Mouse (Mus musculus) liver, embryonic 12.5 days (tissue): Measurements from ENCODE around the gene Ltc4s. TPM values are rescaled to one million over a fixed set of nuclear protein-coding genes. Genes with fewer than 3 reads are reported as not detected.

ENCODE experiments used
- ATAC-seq: fragments of 200-750 bp; cut with Nextera tagmentation; 2 replicates; pipeline ENCODE4 v1.8.0; 2017; ENCODE audit warnings: moderate number of reproducible peaks, mild to moderate bottlenecking, moderate library complexity
- H3K27ac ChIP-seq: fragments of 300-500 bp; sonication (generic); 2 replicates; pipeline ENCODE4 v1.5.1; 2016; ENCODE audit warnings: mild to moderate bottlenecking
- H3K27me3 ChIP-seq: fragments of 300-500 bp; sonication (generic); replicated peaks from 2 replicates; pipeline ENCODE4 v1.6.1; 2016; ENCODE audit warnings: mild to moderate bottlenecking, moderate library complexity
- H3K36me3 ChIP-seq: fragments of 300-500 bp; sonication (generic); 2 replicates; pipeline ENCODE4 v1.6.1; 2016; ENCODE audit warnings: mild to moderate bottlenecking, moderate library complexity
- H3K4me1 ChIP-seq: fragments of 300-500 bp; sonication (generic); 2 replicates; pipeline ENCODE4 v1.6.1; 2016
- H3K4me2 ChIP-seq: fragments of 300-500 bp; sonication (generic); 2 replicates; pipeline ENCODE4 v1.6.1; 2016; ENCODE audit warnings: mild to moderate bottlenecking, moderate library complexity
- H3K4me3 ChIP-seq: fragments of 300-500 bp; sonication (generic); 2 replicates; pipeline ENCODE4 v1.5.1; 2016; ENCODE audit warnings: mild to moderate bottlenecking, moderate library complexity
- H3K9ac ChIP-seq: fragments of 300-500 bp; sonication (generic); 2 replicates; pipeline ENCODE4 v1.6.1; 2016; ENCODE audit warnings: mild to moderate bottlenecking, moderate library complexity
- H3K9me3 ChIP-seq: fragments of 300-500 bp; sonication (generic); replicated peaks from 2 replicates; pipeline ENCODE4 v1.6.1; 2016; ENCODE audit warnings: mild to moderate bottlenecking, moderate library complexity
- WGBS: fragments of 180-500 bp; shearing (Covaris S2); methylation state at CpG from one replicate; pipeline ENCODE4 v1.1.7; 2016; ENCODE audit not compliant: insufficient replicate concordance; 5-methylcytosine and 5-hydroxymethylcytosine counted together
- polyA plus RNA-seq: library from polyadenylated mRNA; unstranded; fragments of >200 nt; fragmentation: Nextera tagmentation; extraction: Ambion mirVana; gene quantifications from 2 replicates; pipeline ENCODE4 v1.2.1, GENCODE M21; 2016

Ltc4s gene
- polyA plus RNA-seq, 1 experiment from 2014 or later: 0.87 TPM

DNA sequence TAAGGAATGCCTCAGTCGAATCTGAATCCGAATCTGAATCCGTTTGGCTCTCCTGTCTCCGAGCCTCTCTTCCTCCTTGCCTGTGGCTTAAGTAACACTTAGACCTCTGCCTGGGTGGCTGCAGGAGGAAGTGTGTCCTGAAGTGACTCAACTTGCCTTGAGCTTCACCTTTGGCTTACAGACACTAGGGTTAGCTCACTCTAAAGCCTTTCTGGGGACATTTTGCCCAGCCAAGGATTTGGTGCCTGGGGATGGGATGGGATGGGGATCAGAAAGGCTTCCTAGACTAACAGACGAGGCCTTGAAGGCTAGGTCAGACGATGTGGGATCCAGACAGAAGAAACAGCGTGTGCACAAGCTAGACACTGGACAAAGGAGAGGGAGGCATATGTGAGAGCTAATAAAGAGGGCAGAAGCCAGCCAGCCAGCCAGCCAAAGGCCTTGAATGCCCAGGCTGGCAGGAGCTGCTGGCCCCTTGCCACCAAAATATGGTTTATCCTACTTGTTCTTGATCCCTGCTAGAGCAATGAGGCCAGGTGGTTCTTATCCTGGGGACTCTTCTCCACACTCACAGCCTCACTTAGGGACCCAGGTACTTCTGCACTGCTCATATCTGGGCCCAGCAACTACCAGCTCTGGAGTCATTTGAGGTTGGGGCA lies 9.0 kb downstream of the Ltc4s start:
- Histone ChIP-seq H3K27me3 (no peaks in the 10 kb centered on the region), H3K27ac (no peak overlapping the region; the same call in 1 of the 2 replicates), H3K36me3 (peaks cover 55% of the 10 kb centered on the region), H3K4me3 (no peak overlapping the region), H3K9ac (no peak overlapping the region), H3K4me1 (peaks cover 57% of the 10 kb centered on the region), H3K9me3 (no peaks in the 10 kb centered on the region), H3K4me2 (no peak overlapping the region)
- ATAC-seq: no peak
- WGBS: 60% methylated on average over 7 of the region's 7 CpGs

- no peak overlapping the region for H3K4me3 ChIP-seq
- no peak overlapping the region for H3K4me2 ChIP-seq
- H3K27me3 ChIP-seq: no peaks in the 10 kb centered on the region
- 57% methylated on average over 3 of the region's 3 CpGs for WGBS
- peak overlapping the region; percentile 0; the same call in 1 of the 2 replicates for H3K27ac ChIP-seq
- peaks cover 49% of the 10 kb centered on the region for H3K36me3 ChIP-seq
- 0 out of 2 replicates have a peak overlapping the region, but pooled peaks have one; percentile 3 for H3K9ac ChIP-seq
- H3K9me3 ChIP-seq: no peaks in the 10 kb centered on the region
- H3K4me1 ChIP-seq: peaks cover 62% of the 10 kb centered on the region
- ATAC-seq: no peak
Measured at GRCm38 (mm10) chr11:50228772-50229171, 9.6 kb downstream of the Ltc4s start.

GRCm38 (mm10) chr11:50227736-50228135 lies 10.7 kb downstream of the Ltc4s start:
- H3K9me3 ChIP-seq: no peaks in the 10 kb centered on the region
- no peak for ATAC-seq
- whole genome bisulfite sequencing: 79% methylated on average over 4 of the region's 4 CpGs
- peak overlapping the region; percentile 86 for H3K4me2 ChIP-seq
- peak overlapping the region; percentile 98 for H3K27ac ChIP-seq
- 0 out of 2 replicates have a peak overlapping the region, but pooled peaks have one; percentile 12 for H3K9ac ChIP-seq
- H3K27me3 ChIP-seq: no peaks in the 10 kb centered on the region
- H3K36me3 ChIP-seq: peaks cover 38% of the 10 kb centered on the region
- peaks cover 72% of the 10 kb centered on the region for H3K4me1 ChIP-seq
- no peak overlapping the region for H3K4me3 ChIP-seq

GRCm38 (mm10) chr11:50227226-50227625 lies 11.2 kb downstream of the Ltc4s start:
- Histone ChIP-seq H3K4me2 (peak overlapping the region; percentile 86), H3K27me3 (no peaks in the 10 kb centered on the region), H3K9me3 (no peaks in the 10 kb centered on the region), H3K4me3 (peak overlapping the region; percentile 91), H3K27ac (peak overlapping the region; percentile 98), H3K36me3 (peaks cover 33% of the 10 kb centered on the region), H3K9ac (peak overlapping the region; percentile 98), H3K4me1 (peaks cover 77% of the 10 kb centered on the region)
- no peak for ATAC-seq
- 68% methylated on average over 3 of the region's 3 CpGs for whole genome bisulfite sequencing

- H3K4me3 ChIP-seq: peak overlapping the region; percentile 91
- H3K4me2 ChIP-seq: peak overlapping the region; percentile 86
- 12% methylated on average over 2 of the region's 2 CpGs for WGBS
- H3K4me1 ChIP-seq: peaks cover 73% of the 10 kb centered on the region
- H3K9me3 ChIP-seq: no peaks in the 10 kb centered on the region
- peak overlapping the region; percentile 98 for H3K27ac ChIP-seq
- peaks cover 29% of the 10 kb centered on the region for H3K36me3 ChIP-seq
- H3K9ac ChIP-seq: peak overlapping the region; percentile 98
- ATAC-seq: no peak
- no peaks in the 10 kb centered on the region for H3K27me3 ChIP-seq
Measured at GRCm38 (mm10) chr11:50226406-50226805, 12.0 kb downstream of the Ltc4s start.

GRCm38 (mm10) chr11:50225611-50226378 lies 12.6 kb downstream of the Ltc4s start:
- H3K4me2 ChIP-seq: peak overlapping the region; percentile 86
- peak; percentile 7 for ATAC-seq
- peak overlapping the region; percentile 98 for H3K9ac ChIP-seq
- peak overlapping the region; percentile 91 for H3K4me3 ChIP-seq
- H3K36me3 ChIP-seq: peaks cover 25% of the 10 kb centered on the region
- 1% methylated on average over 34 of the region's 34 CpGs for WGBS
- H3K27ac ChIP-seq: peak overlapping the region; percentile 98
- no peaks in the 10 kb centered on the region for H3K27me3 ChIP-seq
- peaks cover 67% of the 10 kb centered on the region for H3K4me1 ChIP-seq
- H3K9me3 ChIP-seq: no peaks in the 10 kb centered on the region

- Histone ChIP-seq H3K36me3 (peaks cover 17% of the 10 kb centered on the region), H3K27me3 (no peaks in the 10 kb centered on the region), H3K4me2 (peak overlapping the region; percentile 86), H3K9me3 (no peaks in the 10 kb centered on the region), H3K9ac (peak overlapping the region; percentile 98), H3K4me3 (peak overlapping the region; percentile 91), H3K27ac (peak overlapping the region; percentile 98), H3K4me1 (peaks cover 63% of the 10 kb centered on the region)
- ATAC-seq: peak; percentile 95
- WGBS: under 1% methylated on average over 70 of the region's 70 CpGs
Measured at GRCm38 (mm10) chr11:50224671-50225530, 13.5 kb downstream of the Ltc4s start.

DNA sequence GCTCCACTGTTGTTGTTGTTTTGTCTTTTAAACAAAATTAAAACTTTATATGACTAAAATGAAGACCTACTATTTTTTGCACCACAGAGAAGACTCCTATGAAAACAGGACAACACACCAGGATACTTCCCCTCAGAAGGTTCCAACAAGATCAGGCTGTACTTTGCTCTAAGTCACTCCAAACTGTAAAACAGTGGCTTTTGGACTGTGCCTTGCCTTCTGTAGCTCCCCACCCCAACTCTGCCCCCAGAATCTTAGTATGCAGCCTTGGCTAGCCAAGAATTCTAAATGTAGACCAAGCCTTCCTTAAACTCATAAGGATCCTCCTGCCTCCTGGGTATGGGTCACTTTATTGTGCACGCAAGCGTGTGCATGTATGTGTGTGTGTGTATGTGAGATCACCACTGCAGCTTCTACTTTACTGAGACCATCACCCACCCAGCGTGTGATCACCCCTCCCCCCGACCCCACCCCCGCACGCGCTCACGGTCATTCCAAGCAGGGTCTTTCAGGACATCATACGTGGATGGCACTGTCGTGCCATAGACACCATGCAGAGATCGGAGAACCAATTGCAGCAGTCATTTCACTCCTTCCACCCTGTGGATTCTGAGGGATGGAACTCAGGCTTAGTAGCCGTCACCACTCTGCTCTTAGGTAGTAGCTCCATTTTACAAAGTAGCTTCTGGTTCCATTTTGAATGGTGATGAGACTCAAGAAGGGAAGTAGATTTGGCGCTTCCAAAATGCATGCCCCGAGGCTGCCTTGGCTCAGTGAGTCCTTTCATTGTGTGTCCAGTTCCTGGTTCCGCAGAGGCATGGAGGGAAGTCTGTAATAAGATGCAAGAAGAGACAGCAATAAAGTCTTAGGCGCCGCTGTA lies 14.4 kb downstream of the Ltc4s start:
- 4% methylated on average over 17 of the region's 17 CpGs for WGBS
- Histone ChIP-seq H3K4me2 (peak overlapping the region; percentile 86), H3K9me3 (no peaks in the 10 kb centered on the region), H3K4me3 (peak overlapping the region; percentile 91), H3K36me3 (peaks cover 21% of the 10 kb centered on the region), H3K4me1 (peaks cover 63% of the 10 kb centered on the region), H3K27ac (peak overlapping the region; percentile 98), H3K27me3 (no peaks in the 10 kb centered on the region), H3K9ac (peak overlapping the region; percentile 98)
- ATAC-seq: no peak

GRCm38 (mm10) chr11:50222559-50223276 lies 15.7 kb downstream of the Ltc4s start:
- peaks cover 63% of the 10 kb centered on the region for H3K4me1 ChIP-seq
- peak overlapping the region; percentile 86 for H3K4me2 ChIP-seq
- H3K4me3 ChIP-seq: peak overlapping the region; percentile 91
- H3K27me3 ChIP-seq: no peaks in the 10 kb centered on the region
- H3K36me3 ChIP-seq: peaks cover 14% of the 10 kb centered on the region
- 59% methylated on average over 7 of the region's 7 CpGs for WGBS
- ATAC-seq: no peak
- H3K9ac ChIP-seq: peak overlapping the region; percentile 98; the same call in 1 of the 2 replicates
- peak overlapping the region; percentile 98; the same call in 1 of the 2 replicates for H3K27ac ChIP-seq
- no peaks in the 10 kb centered on the region for H3K9me3 ChIP-seq

DNA sequence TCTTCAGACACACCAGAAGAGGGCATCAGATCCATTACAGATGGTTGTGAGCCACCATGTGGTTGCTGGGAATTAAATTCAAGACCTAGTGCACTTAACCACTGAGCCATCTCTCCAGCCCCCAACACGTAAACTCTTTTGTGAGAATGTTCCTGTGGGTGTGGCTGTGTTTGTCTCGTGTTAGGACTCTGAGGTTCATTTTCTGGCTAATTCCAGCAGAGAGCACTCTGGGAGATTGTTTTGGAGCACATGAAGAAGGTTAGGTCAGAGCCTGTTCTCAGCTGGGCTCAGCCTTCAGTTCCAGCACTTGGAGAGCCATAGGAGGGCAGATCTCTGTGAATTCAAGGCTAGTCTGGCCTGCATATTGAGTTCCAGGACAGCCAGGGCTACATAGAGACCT lies 18.6 kb downstream of the Ltc4s start:
- 33% methylated on average over 2 of the region's 2 CpGs for WGBS
- H3K4me1 ChIP-seq: peaks cover 70% of the 10 kb centered on the region
- H3K36me3 ChIP-seq: peaks cover 10% of the 10 kb centered on the region

More for the DNA sequence above, 18.6 kb downstream of the Ltc4s start:
- Histone ChIP-seq H3K9me3 (no peaks in the 10 kb centered on the region), H3K4me3 (no peak overlapping the region), H3K27ac (no peak overlapping the region), H3K4me2 (no peak overlapping the region), H3K9ac (no peak overlapping the region), H3K27me3 (no peaks in the 10 kb centered on the region)
- ATAC-seq: no peak
